Mouse (Mus musculus) adrenal gland, adult 8-10 months (tissue): ENCODE data around the gene B830017H08Rik. TPM values are rescaled to one million over a fixed set of nuclear protein-coding genes. Genes with fewer than 3 reads are reported as not detected.
A peak's percentile ranks its signal among the peaks of the same experiment; 100 is the strongest.

Source experiments
- DNase-seq: peaks from one replicate; pipeline ENCODE4 v3.0.0; 2022
- total RNA-seq, 4 experiments: library from RNA; stranded (reverse); gene quantifications; 2 replicates each; pipeline ENCODE4 v1.2.4; 2022

Gene B830017H08Rik
- total RNA-seq, 4 experiments from 2014 or later = not detected

DNA sequence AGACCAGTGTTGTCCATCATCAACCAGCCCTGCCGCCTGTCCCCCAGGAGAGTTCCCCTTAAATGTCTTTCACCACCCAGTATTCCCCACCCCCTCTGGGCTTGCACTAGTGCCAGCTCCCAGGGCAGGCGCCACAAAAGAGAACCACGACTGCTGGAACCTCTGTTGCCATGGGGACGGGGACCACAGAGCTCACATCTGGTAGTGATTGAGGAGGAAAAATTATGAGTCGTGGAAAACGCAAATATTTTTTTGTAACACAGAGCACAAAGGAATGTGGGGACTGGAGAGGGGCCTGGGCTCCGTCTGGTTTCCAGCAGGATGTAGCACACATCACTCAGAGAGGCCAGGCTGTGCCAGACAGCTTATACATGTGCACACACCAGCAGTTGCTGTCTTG lies 23.2 kb upstream of the B830017H08Rik start:
- no peak for DNase-seq

DNA sequence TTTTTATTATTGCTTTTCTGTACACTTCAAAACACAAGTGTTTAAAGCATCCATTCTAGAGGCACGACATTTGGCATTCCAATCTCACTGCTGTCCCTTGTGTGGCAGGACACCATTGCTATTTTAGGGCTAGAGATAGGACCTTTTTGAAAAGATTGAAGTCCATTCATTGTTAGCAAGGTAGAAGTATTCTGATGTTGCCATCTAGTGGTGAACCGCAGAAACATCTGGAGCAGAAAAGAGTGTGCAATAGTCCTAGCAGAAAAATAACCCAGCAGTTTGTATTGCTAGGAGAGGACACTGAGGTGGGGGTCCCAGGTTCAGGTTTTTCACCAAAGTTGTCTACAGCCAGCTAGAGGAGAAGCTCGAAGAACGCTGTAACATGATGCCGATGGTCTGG lies 20.8 kb upstream of the B830017H08Rik start:
- DNase-seq = no peak

DNA sequence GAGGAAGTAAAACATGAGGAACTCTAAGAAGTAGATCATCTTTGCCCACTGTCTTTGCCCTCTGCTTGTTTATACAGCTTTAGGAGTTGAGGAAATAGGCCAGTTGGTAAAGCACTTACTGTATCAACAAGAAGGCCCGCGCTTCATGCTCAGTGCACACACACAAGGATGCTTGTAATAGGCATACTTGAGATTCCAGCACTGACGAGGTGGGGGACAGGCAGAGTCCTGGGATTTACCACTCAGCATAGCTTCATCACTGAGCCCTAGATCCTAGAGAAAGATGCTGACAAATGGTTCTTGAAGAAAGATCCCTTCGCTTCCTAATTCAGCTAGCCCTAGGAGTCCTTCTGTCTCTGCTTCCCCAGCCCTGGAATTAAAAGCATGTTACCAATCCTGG lies 19.7 kb upstream of the B830017H08Rik start:
- DNase-seq = no peak

DNA sequence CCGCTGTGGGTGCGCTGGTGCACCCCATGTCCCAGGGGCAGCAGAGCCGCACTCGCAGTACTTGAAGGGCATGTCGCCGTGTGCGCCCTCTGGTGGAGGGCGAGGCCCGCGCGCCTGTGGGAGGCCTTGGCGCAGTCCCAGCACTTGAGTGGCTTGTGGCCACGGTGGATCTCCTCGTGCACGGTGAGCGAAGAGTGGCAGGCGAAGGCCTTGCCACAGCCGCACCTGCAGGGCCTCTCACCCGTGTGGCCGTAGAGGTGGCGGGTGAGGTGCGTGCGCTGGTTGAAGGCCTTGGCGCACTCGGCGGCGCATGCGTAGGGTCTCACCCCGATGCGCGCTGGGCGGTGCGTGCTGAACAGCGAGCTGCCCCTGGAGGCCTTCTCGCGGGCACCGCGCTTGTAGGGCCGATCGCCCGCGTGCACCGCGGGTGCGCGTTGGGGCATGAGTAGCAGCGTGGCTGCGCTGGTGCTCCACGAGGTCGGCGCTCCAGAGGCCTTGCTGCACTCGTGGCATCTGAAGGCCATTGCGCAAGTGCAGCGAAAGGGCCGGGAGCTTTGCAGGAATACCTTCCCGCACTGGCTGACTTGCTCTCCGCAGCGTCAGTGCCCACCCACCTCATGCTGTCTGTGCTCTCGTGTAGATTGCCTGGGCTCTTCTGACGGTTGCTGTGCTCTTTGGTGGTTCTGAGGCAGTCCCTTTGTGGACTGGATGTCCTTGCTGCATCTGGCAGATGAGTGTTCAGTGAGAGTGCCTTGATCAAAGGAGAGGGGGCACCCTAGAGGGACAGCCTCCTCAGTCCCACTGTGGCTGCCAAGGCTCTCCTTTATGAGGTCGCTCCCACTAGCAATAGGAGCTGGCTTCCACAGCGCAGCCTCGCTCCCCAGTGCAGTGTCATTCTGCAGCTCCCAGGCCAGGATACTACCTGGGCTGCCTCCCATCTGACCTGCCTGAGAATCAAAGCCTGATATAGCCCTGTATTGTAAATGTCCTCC lies 17.2 kb upstream of the B830017H08Rik start:
- peak; percentile 37 for DNase-seq

DNA sequence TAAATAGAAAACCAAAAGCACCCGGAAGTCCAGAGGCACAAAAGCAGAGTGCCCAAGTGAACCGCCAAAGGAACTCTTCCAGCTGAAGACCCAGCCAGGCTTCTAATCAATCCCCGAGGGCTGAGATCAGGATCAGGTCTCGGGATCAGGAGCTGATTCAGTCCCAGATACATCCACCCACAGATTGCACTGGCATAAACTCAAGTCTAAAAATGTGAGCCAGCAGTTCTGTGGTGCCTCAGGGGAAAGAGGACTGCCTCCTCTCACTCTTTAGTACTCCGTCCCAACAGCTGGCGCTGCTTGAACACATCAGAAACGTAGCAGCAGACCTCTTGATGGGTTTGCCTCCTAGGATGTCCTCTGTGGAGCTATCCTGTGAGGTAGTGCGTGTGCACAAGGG lies 16.4 kb upstream of the B830017H08Rik start:
- DNase-seq = no peak

DNA sequence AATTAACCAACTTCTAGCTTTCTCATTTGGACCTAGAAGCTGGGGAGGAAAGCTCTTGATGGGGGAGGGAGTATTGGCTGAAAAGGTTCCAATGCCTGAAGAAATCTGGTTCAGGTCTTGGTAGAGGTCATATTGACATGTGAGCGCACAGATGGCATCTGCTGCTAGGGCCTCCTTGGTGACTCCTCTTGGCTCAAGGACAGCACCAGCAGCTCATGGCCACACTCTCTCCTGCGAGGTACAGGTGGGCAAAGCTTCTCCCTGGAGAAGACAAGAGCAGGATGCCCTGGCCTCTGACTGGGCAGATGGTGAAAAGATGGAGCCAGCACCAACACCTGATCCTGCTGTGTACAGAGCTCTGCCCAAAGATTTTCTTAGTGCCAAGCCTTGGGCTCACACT lies 6.4 kb upstream of the B830017H08Rik start:
- no peak for DNase-seq

DNA sequence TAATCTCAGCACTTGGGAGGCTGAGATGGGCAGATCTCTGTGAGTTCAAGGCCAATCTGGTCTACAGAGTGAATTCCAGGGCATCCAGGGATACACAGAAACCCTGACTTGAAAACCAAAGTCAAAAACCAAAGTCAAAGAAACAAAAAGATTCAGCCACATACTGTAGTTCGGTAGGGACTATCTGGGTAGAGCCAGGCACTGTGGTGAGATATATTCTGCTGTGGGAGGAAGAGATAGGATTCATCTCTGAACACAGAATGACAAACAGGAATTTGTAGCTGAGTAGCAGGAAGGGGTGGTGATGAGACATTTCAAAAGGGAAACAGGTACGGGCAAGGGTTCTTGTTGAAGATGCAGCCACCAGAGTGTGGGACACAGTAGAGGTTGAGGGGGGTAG lies 4.7 kb upstream of the B830017H08Rik start:
- DNase-seq = no peak

DNA sequence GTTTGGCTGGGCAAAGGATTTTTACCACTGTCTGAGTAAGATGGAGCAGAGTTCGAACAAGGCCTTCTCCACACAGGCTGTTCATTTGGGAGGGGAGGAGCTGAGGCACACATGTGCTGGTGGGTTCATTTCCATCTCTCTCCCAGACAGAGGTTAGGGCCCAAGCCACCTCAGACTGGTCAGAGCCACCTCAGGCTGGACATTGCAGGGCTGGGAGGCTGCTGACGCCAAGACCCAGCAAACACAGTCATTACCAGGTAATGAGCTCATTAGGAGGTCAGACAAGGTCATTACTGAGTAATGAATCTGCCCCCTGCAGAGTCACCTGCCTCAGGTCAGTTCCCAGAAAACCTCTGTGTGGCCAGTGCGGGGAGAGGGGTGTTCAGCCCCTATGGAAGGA lies 4.1 kb upstream of the B830017H08Rik start:
- DNase-seq = no peak

DNA sequence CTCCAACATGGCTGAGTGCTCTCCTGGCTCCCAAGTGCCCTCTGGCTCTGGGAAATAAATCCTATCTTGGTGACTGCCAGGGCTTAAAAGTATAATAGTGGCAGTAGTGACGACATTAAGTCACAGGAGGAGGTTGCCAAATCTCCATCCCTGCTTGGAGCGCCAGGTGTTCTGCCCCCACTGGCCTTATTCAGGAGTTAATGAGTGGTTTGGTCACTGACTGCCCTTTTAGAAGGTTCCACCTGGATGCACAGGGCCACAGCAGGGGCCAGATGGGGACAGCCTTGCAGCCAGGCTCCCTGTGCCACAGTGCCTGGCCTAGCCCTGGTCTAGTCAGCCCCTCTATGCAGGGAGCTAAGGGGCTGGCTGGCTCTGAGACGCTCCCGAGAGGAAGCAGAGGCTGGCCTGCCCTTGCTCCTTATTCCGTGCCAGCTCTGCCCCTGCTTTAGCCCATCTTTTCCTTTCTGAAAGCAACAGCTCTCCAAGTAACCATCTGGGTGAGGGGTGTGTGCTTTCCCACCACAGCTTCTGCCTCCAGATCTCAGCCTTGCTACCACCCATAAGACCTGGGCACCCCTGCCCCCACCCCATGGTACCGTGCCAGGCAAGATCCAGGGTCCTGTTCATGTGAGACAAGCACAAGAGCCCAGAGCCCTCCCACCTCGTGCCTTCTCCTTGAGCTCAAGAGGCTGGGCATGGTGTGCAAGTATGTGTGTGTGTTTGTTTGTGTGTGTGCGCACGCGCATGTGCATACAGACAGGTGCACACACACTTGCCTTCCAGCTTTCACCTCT lies 2.3 kb upstream of the B830017H08Rik start:
- DNase-seq = no peak

DNA sequence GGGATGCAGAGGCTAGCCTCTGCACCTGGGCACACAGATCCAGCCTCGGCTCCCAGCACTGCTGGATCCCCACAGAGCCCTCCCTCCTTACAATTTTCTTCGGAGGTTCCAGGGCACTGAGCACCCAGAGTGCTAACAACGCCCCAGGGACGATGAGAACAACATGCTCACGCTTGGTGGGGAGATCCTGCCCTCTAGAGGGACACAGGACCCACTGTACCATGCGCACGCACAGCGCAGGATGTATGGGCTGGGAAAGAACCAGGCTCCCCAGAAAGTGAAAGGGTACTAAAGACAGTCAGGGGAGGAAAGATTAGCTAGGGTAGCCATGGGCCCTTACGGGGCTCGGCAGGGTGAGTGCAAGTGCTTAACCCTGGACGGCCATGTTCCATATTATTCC lies 1.1 kb upstream of the B830017H08Rik start:
- DNase-seq = no peak

DNA sequence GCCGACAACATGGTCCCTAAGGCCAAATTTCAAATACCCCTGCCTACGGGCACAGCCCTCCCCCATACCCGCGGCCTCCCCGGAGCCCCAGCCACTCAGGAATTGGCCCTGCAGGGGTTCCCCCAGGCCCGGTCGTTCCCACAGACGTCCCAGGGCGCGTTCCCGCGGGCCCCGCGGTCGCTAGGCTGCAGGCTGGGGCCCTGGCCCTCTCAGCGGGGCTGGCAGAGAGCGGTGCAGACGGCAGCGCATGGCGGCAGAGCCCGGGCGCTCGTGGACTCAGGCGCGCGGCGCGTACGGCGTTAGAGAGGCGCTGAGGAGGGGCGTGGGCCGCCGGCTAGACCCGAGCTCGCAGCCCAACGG lies 380 bp downstream of the B830017H08Rik start:
- no peak for DNase-seq

DNA sequence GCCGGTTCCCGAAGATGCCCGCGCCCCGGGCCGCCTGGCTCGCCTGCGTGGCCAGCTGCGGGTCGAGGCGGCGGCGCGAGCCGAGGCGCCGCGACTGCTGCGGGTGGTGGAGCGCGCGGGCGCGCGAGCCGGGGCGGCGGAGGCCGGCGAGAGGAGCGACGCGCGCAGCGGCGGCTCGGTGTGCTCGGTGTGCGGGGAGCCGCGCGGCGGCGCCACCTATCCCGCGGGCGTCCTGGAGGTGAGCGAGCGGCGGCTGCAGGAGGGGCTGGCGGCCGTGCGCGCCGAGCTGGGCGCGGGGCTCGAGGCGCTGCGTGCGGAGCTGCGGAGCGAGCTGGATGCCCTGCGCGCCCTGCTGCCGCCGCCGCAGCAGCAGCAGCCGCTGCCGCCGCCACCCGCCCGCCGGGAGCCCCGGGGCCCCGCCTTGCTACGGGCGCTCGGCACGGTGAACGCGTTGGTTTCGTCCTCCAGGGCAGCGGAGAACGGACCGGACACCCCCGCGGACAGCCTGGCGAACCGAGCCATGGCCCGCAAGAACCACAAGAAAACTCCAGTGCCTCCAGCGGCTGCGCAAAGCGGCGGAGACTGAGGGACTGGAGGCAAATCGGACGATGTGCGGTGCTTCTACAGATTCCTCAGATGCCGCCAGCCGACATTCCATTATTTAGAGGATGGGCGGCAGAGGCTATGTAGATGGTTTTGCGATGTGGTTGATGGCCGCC lies 919 bp downstream of the B830017H08Rik start:
- DNase-seq = no peak

DNA sequence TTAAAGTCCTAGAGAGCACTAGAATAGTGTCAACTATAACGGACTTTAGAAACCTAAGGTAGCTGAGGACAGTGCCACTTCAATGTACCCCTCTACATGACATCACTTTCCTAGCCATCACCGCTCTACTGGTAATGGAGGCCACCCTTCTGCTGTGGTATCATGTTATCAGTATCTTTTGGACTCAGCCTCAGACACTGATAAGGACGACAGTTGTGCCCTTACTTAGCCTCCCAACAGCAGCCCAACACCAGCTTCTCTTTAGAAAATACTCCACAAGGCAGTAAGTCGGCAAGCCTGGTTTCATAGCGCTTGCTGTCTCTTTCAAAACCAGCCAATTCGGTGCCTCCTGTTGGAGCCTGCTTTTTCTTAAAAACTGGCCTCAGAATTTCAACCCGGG lies 1.6 kb downstream of the B830017H08Rik start:
- no peak for DNase-seq

DNA sequence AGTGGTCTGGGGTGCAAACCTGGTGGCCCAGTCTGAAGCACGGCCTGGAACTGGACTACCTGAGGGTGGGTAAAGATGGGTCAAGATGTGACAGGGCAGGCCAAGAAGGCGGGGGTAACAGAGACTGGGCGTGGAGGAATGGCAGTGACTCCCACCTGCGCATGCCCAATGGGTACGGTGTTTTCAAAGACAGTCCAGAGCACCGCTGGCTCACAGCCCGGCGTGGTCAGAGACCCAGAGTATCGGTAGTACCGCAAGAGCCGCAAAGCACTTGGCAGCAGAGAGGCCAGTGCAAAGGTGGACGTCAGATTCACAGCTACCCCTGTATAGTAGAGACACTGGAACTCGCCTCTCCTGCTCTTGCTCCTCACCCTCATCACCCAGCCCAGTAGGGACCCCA lies 2.6 kb downstream of the B830017H08Rik start:
- no peak for DNase-seq

DNA sequence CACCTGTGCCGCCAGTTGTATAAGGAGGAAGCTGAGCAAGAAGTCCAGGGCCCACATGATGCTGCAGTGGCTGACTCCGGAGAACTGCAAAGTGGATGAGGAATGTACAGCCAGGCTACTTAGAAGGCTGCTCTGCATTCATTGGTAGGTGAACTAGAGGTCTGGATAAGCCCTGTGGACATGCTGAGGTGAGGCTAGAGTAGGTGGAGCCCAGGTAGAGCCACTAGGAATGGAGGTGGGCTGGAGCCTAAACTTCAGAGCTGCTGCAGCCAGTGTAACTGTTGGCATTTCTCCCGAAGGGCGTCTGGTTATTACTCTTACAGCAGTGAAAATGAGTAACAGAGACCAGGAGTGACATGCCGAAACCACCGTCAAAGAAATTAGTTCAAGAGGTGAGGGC lies 5.1 kb downstream of the B830017H08Rik start, which contains the start of gene Car15:
Gene Car15, minus strand, starts transcription at position 314 of the 400 bp plus-strand sequence.
- DNase-seq = no peak

DNA sequence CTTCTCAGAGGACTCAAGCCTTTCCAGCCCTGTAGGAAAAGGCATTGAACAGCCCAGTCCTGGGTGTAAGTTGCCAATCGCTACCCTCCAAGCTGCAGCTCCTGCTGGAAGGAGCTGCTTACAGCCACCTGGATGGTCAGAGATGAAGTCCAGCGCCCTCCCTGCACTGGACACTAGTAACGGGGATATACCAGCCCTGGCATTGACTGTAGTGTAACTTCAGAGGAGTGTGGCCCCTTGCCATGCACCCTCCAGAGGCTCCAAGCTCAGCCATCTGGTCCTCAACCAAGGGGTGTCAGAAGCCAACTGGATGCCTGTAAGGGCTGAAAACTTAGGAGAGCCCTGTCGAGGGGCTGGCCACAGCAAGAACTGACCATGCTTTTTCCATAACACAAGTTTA lies 7.1 kb downstream of the B830017H08Rik start:
- no peak for DNase-seq

DNA sequence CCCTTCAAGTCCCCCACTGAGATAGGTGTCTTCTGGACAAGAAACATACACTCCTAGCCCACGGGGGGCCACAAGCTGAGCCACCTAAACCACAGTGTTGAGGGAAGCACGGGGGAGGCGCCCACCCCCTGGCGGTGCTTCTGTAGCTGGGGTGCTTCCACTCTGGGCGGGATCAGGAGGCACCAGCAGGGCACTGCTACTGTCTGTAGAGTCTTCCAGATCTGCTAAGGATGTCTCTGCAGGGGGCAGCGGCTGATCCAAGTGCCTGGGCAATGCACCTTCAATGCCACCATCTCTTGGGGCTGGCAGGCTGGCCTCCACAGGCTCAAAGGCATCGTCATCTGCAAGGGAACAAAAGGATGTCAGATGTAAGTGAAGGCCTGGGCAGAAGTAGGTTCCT lies 9.5 kb downstream of the B830017H08Rik start:
- DNase-seq = no peak

DNA sequence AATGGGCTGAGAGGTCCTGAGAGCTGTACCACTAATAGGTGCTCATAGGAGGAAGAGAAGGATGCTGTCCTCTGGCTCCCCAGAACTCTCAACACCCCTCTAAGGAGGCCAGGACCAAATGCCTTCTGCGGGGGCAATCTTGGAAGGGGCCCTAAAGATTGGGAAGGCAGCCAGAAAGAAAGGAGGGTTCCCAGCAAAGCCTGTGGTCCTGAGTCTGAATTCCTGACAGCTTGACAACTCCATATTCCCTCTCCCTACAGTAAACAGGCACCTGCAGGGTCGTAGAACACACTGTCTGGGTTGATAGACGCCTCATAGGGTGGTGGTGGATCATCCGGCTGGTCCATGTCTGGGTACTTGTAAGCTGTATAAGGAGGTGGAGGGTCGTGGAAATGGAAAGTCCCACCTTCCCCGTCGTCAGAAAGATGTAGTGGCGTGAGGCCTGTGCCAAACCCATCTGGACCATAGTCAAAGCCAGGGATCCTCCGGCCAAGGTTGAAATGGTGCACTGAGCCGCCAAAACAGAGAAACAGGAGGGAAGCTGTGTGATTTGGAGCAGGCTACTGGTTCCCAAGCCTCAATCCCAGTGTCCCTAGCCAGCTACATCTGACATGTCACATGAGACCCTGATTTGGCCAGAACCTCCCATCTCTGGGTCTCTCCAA lies 10.9 kb downstream of the B830017H08Rik start:
- no peak for DNase-seq

DNA sequence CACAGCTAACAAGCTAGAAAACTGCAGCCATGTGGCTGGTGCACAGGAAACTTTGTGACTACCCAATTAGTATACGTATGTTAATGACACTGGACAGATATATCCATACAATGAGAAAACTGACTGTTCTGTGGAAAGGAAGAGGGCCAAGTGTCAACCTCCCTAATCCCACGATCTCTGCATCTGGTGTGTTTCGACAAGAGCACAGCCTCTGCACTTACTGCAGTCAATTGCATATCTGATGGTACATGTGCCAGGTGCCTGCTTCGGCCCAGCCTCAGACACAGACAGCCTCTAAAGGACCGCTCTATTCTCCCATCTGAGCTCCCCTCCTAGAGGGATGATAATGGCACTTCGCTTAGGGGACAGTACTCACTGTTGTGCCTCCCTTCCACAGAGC lies 15.5 kb downstream of the B830017H08Rik start:
- no peak for DNase-seq

DNA sequence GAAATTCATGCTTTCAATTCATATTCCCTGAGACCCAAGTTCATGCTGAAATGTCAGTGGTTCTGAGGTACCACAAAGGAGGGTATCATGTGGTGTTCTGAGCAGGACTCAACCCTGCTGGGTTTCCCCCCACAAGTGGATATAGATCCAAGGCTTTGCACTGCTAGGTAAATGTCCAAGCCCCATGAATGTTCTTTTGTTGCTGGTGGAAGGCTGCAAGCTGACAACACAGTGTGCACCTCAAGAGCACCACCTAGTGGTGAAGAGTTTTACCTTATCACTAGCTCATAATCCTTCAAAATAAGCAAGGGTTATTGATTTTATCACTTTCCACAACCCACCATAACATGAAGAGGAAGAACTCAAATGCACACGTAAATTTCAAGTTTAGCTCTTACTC lies 16.0 kb downstream of the B830017H08Rik start:
- DNase-seq = no peak

DNA sequence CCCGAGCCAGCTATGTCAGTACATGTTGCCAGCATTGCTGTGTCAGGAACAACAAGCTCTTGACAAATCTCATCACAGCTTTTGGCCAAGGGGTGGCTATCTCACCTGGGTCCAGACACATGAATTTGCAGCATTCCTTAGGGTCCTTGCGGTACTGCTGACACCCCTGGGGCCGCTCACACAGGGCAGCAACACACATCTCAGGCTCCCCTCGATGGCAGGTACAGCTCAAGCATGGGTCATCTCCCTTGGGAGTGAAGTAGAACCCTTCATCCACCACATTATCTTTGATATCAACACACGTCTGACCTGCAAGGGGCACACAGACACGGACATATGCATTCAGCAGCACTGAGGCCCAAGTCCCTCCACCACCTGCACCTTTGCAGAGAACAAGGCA lies 16.6 kb downstream of the B830017H08Rik start:
- no peak for DNase-seq

DNA sequence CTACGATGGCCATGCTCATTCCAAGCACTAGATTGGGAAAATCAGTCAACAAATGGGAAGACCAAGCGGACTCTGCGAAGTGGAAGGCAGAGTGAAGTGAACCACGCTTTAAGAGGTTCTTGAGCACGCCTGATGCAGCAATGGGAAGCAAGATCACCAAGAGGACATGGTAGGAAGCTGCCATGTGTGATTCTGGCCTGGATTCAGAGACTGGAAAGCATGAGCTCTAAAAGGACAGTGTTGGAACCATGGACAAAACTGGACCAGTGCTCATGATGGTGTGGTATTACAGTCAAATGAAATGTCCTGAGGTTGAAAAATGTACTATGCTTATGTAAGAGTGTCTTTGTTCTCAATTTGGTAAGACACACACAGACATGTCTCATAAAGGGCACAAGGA lies 18.4 kb downstream of the B830017H08Rik start:
- no peak for DNase-seq
